Mouse (Mus musculus) layer of hippocampus, adult 11-12 months (tissue): ENCODE measurements around the gene Cds1.

Experiments
- DNase-seq: peaks from one replicate; pipeline ENCODE4 v3.0.0; 2022; ENCODE audit warnings: low spot score

Cds1 gene

DNA sequence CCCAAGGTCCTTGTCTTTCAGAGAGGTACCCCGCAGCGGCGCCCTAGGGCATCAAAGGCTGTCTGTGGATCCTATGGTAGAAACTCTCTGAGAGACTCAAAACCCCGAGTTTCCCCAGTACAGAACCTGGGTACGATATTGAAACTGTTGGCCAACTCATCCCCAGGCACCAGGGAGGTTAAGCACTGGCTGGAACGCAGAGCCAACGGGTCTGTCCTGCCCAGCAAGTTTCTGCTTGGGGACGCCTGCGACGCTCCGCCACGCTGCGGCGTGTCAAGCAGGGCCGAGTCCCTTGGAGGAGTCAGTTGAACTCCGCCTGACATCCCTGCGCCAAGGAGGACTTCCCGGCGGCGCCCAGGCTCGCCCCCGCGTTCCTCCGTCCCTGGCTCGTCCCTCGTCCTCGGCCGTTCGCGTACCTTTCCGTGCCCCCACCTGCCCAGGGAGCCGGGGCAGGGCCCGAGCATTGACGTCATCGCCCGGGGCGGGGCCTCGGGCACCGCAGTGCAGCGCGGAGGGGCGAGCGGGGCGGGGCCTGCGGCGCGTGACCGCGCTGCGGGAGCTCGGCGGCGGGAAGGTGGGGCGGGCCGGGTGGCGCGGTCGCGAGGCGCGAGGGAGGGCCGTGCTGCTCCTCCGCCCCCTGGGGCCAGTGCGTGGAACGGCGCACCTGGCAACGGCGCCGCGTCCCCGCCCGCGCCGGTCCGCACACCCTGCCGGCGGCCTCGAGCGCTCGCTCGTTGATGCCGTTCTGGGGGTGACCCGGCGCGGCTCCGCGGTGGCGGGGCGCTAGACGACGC is at the start of gene Cds1:
Cds1 (plus strand) TSS at position 577 of the 794 bp plus-strand sequence.
- DNase-seq: peak; percentile 78

GRCm38 (mm10) chr5:101724216-101724615 is 40.7 kb upstream of the Cds1 start:
- DNase-seq: no peak

DNA sequence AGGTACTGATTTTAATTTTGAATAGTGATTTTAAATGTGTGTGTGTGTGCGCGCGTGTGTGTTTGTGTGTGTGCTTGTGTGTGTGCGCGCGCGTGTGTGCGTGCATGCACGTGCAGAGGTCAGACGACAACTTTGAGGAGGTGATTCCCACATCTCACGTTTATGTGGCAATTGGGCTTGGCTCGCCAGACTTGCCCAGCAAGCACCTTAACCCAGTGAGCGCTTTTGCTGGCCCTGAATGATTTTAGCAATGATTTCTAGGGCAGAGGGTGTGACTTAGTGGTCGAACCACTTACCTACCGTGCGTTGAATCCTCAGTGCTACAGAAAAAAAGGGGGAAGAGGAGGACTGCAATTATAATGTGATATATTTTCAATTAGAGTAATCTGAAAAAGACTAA is 40.2 kb upstream of the Cds1 start:
- no peak for DNase-seq

GRCm38 (mm10) chr5:101725703-101726102 is 39.2 kb upstream of the Cds1 start:
- no peak for DNase-seq

GRCm38 (mm10) chr5:101726371-101726770 is 38.6 kb upstream of the Cds1 start:
- DNase-seq: no peak

GRCm38 (mm10) chr5:101728304-101728905 is 36.5 kb upstream of the Cds1 start:
- DNase-seq: no peak

DNA sequence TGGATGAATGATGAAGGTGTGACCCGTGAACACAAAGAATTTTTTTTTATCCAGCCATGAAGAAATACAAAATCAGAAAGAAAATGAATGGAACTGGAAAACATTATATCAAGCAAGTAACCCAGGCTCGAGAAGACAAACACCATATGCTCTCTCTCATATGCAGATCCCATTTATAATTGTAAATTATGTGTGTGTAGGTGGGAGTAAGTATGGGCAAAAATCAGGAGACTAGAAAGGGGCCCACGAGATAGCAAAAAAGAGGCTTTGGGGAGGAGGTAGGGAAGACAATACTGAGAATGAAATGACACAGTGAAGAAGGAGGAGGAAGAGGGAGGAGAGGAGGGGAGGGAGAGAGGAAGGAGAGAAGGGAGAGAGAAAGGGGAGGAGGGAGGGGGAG is 27.6 kb upstream of the Cds1 start:
- no peak for DNase-seq

GRCm38 (mm10) chr5:101740471-101741223 is 24.3 kb upstream of the Cds1 start:
- DNase-seq: no peak

GRCm38 (mm10) chr5:101741224-101741591 is 23.7 kb upstream of the Cds1 start:
- no peak for DNase-seq

GRCm38 (mm10) chr5:101742014-101742413 is 22.9 kb upstream of the Cds1 start:
- no peak for DNase-seq

GRCm38 (mm10) chr5:101742425-101742824 is 22.5 kb upstream of the Cds1 start:
- no peak for DNase-seq

DNA sequence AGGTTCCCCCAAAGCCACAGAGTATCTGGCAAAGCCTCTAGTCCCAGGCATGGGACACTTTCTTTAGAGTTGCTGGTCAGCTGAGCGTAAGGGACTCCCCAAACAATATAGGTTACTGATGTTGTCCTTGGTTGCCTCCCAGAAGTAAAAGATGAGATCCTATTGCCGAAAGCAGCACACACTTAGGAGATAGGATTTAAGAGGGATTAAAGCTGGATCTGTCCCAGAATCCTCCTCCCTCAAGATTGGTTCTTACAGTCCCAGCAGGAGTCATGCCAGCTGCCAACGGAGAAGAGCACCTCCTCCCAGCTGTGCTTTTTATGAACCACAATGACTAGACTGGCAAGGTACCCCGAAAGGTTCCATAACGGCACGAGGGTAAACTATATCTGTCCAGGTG is 20.0 kb upstream of the Cds1 start:
- no peak for DNase-seq

- no peak for DNase-seq
Observed at GRCm38 (mm10) chr5:101753680-101754079, 11.2 kb upstream of the Cds1 start.

- no peak for DNase-seq
Observed at GRCm38 (mm10) chr5:101757669-101758068, 7.3 kb upstream of the Cds1 start.

- DNase-seq: no peak
Observed at GRCm38 (mm10) chr5:101761685-101762084, 3.2 kb upstream of the Cds1 start.

- no peak for DNase-seq
Observed at GRCm38 (mm10) chr5:101763571-101763970, 1.4 kb upstream of the Cds1 start.

DNA sequence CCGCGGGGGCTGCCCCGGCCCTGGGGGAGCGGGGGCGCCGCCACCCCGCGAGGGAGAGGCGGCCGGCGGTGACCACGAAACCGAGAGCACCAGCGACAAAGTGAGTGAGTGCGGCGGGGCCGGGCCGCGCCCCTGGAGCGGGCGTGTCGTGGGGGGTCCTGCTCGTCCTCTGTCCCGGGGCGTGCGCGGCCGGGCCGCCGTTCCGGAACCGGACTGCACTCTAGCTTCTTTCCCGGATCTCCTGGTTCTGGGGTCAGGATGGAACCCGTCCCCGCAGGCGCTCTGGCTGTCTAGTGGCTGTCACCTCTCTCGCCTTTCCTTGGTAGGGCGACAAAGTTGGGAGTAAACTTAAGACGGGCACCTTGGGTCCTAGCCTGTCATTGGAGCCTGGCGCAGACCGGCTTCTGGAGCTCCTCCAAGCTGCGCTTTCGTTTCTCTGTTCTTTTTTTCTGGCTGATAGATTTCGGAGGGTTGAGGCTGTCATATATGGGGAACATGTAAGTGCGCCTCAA is 516 bp downstream of the Cds1 start:
- no peak for DNase-seq

DNA sequence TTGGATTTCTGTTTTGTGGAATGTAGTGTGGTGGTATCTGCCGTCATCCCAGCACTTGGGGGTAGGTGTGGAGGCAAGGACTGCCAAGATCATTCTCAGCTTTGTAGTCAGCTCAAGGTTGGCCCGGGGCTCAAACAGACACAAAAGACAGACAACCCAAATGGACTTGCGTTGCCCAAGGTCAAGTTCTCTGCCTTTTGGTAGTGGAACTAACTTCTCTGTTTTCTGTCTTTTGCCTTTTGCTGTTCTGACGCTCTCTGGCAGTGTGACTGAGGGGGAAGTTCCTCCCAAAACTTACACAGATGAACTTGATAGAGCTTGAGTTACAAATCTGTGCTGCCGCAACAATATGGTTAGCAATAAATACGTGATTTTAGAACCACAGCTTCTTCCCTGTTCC is 1.3 kb downstream of the Cds1 start:
- DNase-seq: no peak

DNA sequence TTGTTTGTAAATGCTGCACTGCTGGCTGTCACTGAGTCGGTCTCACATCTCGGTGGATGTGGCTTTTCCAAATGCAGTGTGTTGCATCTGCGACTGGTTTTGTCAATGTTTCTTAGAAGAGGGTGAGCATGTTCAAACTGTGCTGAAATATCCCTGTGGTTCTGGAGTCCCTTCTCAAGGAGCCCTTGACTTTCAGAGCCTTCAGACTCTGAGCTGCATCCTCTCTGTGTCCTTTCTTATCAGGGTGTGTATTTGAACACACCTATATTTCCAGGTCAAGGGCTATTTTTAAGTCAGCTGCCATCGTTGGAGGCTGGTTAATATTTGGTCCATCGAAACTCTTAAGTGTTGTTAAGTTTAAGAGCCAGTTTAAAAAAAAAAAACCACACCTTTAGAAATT is 2.2 kb downstream of the Cds1 start:
- no peak for DNase-seq

GRCm38 (mm10) chr5:101767486-101767885 is 2.6 kb downstream of the Cds1 start:
- no peak for DNase-seq

GRCm38 (mm10) chr5:101768558-101768957 is 3.6 kb downstream of the Cds1 start:
- DNase-seq: no peak

DNA sequence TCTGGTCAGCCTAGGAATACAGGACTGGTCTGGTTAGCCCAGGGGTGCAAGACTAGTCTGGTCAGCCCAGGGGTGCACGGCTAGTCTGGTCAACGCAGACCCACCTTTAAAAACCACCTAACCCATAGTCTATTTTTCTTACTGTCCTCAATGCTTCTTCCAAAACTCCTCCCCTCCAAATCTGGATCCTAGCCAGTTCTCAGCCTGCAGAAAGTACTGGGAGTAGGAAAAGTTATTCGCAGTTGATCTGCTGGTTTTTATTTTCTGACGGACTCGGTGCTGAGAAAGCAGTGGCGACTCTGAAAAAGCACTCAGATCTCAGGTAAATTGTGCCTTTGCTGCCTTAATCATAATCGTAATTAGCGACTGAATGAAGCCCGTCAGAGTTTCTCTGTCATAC is 7.7 kb downstream of the Cds1 start:
- DNase-seq: no peak

GRCm38 (mm10) chr5:101775262-101775661 is 10.3 kb downstream of the Cds1 start:
- no peak for DNase-seq
